Mouse (Mus musculus): ENCODE measurements around the gene Snx30.

DNA sequence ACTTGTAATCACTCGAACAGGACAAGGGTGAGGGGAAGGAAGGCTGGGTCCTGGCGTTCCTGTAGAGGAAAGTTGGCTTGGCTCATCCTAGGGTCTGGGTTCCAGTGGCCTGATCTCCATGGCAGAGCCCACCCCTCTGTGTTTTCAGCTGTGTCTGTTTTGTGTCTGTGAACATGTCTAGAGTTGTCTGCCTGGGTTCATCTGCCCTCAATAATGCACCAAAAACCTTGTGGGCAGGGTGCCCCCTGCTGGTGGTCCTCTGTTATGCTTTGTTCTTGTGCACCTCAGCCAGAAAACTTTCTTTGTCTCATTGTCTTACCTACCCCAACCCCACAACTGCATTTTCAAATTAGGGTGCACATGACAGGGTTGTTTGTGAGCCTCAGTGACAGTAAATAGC is 44.5 kb downstream of the Snx30 start:
- TF ChIP-seq CTCF (IDR thresholded peaks at IDR 0.05; ENCODE audit: low read depth) (peak; percentile 88), EP300 (IDR thresholded peaks at IDR 0.05; ENCODE audit: low read depth) (no peak)

All from liver, embryonic 14.5 days (tissue).